Mouse (Mus musculus) E14TG2a.4 (cell line): Measurements from ENCODE around the gene Umad1.

ENCODE experiments used
- H3K27me3 ChIP-seq: 2 replicates; pipeline ENCODE4 v1.6.1; 2014; ENCODE audit warnings: low read length, control low read depth; ENCODE audit not compliant: insufficient read depth
- H3K36me3 ChIP-seq: 2 replicates; pipeline ENCODE4 v1.6.1; 2014; ENCODE audit warnings: low read length, control low read depth; ENCODE audit not compliant: insufficient read depth
- H3K4me1 ChIP-seq: replicated peaks from 2 replicates; pipeline ENCODE4 v1.6.1; 2014; ENCODE audit warnings: low read depth, low read length, control low read depth
- H3K4me3 ChIP-seq: replicated peaks from 2 replicates; pipeline ENCODE4 v1.5.1; 2014; ENCODE audit warnings: mild to moderate bottlenecking, low read length
- H3K9me3 ChIP-seq: 2 replicates; pipeline ENCODE4 v1.6.1; 2014; ENCODE audit warnings: low read length, control low read depth
- CTCF ChIP-seq: conservative IDR thresholded peaks from 2 replicates; pipeline ENCODE4 v1.5.1; 2014; ENCODE audit warnings: low read length
- NANOG ChIP-seq: IDR thresholded peaks from 2 replicates; pipeline ENCODE4 v1.6.1; 2014; ENCODE audit warnings: borderline replicate concordance, low read length, mixed read lengths
- POU5F1 ChIP-seq: IDR thresholded peaks from 2 replicates; pipeline ENCODE4 v1.6.1; 2014; ENCODE audit warnings: low read length, borderline replicate concordance

Gene Umad1

GRCm38 (mm10) chr6:8275098-8275497 is 16.0 kb downstream of the Umad1 start:
- Histone ChIP-seq H3K4me1 (no peaks in the 10 kb centered on the region), H3K4me3 (no peak overlapping the region), H3K36me3 (no peaks in the 10 kb centered on the region), H3K27me3 (no peaks in the 10 kb centered on the region), H3K9me3 (no peaks in the 10 kb centered on the region)
- TF ChIP-seq CTCF (peak; percentile 37), POU5F1 (no peak), NANOG (no peak)

GRCm38 (mm10) chr6:8276431-8276830 is 17.3 kb downstream of the Umad1 start:
- Histone ChIP-seq H3K9me3 (no peaks in the 10 kb centered on the region), H3K27me3 (no peaks in the 10 kb centered on the region), H3K4me1 (no peaks in the 10 kb centered on the region), H3K36me3 (no peaks in the 10 kb centered on the region), H3K4me3 (no peak overlapping the region)
- TF ChIP-seq CTCF (no peak), POU5F1 (no peak), NANOG (no peak)

GRCm38 (mm10) chr6:8278426-8279002 is 19.4 kb downstream of the Umad1 start:
- Histone ChIP-seq H3K27me3 (no peaks in the 10 kb centered on the region), H3K9me3 (no peaks in the 10 kb centered on the region), H3K4me3 (no peak overlapping the region), H3K36me3 (no peaks in the 10 kb centered on the region), H3K4me1 (no peaks in the 10 kb centered on the region)
- TF ChIP-seq POU5F1 (no peak), CTCF (no peak), NANOG (no peak)

- Histone ChIP-seq H3K9me3 (no peaks in the 10 kb centered on the region), H3K36me3 (no peaks in the 10 kb centered on the region), H3K4me1 (no peaks in the 10 kb centered on the region), H3K4me3 (no peak overlapping the region), H3K27me3 (no peaks in the 10 kb centered on the region)
- no peak for TF ChIP-seq NANOG
- no peak for TF ChIP-seq POU5F1
- TF ChIP-seq CTCF = no peak
Observed at GRCm38 (mm10) chr6:8283255-8283654, 24.2 kb downstream of the Umad1 start.

GRCm38 (mm10) chr6:8285401-8285960 is 26.4 kb downstream of the Umad1 start:
- TF ChIP-seq NANOG (no peak), CTCF (no peak), POU5F1 (no peak)
- H3K27me3 ChIP-seq = no peaks in the 10 kb centered on the region
- H3K36me3 ChIP-seq = no peaks in the 10 kb centered on the region
- no peak overlapping the region for H3K4me3 ChIP-seq
- no peaks in the 10 kb centered on the region for H3K9me3 ChIP-seq
- no peaks in the 10 kb centered on the region for H3K4me1 ChIP-seq

- no peaks in the 10 kb centered on the region for H3K27me3 ChIP-seq
- H3K9me3 ChIP-seq = no peaks in the 10 kb centered on the region
- H3K4me3 ChIP-seq = no peak overlapping the region
- H3K36me3 ChIP-seq = no peaks in the 10 kb centered on the region
- TF ChIP-seq NANOG (no peak), POU5F1 (no peak), CTCF (no peak)
- H3K4me1 ChIP-seq = no peaks in the 10 kb centered on the region
Observed at GRCm38 (mm10) chr6:8286146-8286545, 27.1 kb downstream of the Umad1 start.

- TF ChIP-seq CTCF = no peak
- TF ChIP-seq POU5F1 = no peak
- no peak for TF ChIP-seq NANOG
- H3K4me1 ChIP-seq = no peaks in the 10 kb centered on the region
- no peaks in the 10 kb centered on the region for H3K27me3 ChIP-seq
Observed at GRCm38 (mm10) chr6:8288755-8289580, 29.9 kb downstream of the Umad1 start.

GRCm38 (mm10) chr6:8294048-8294784 is 35.1 kb downstream of the Umad1 start:
- H3K9me3 ChIP-seq = no peaks in the 10 kb centered on the region
- no peak overlapping the region for H3K4me3 ChIP-seq
- no peak for TF ChIP-seq POU5F1
- no peak for TF ChIP-seq NANOG
- no peak for TF ChIP-seq CTCF

More at GRCm38 (mm10) chr6:8288755-8289580, 29.9 kb downstream of the Umad1 start:
- H3K36me3 ChIP-seq = no peaks in the 10 kb centered on the region
- no peaks in the 10 kb centered on the region for H3K9me3 ChIP-seq
- no peak overlapping the region for H3K4me3 ChIP-seq

More at GRCm38 (mm10) chr6:8294048-8294784, 35.1 kb downstream of the Umad1 start:
- Histone ChIP-seq H3K4me1 (no peaks in the 10 kb centered on the region), H3K27me3 (no peaks in the 10 kb centered on the region), H3K36me3 (no peaks in the 10 kb centered on the region)
